Mouse (Mus musculus): ENCODE results near the gene Adcy1. TPM values are rescaled to one million over a fixed set of nuclear protein-coding genes. Genes with fewer than 3 reads are reported as not detected.

The Adcy1 gene
- polyA plus RNA-seq, 1 experiment from 2014 or later, result 1.1 TPM

GRCm38 (mm10) chr11:7149471-7149870 lies 86.2 kb downstream of the Adcy1 start:
- 67% methylated on average over 7 of the region's 7 CpGs for WGBS
- no peak for ATAC-seq (replicated peaks; ENCODE audit: extremely low read depth, insufficient read depth, low FRiP score)
- Histone ChIP-seq H3K4me3 (ENCODE audit: low read length) (no peak overlapping the region), H3K9me3 (replicated peaks; ENCODE audit: control insufficient read depth, low read length) (no peaks in the 10 kb centered on the region), H3K4me2 (ENCODE audit: low read depth, low read length) (no peak overlapping the region), H3K9ac (ENCODE audit: low read length) (no peak overlapping the region), H3K27ac (ENCODE audit: low read length) (no peak overlapping the region), H3K36me3 (ENCODE audit: control insufficient read depth, insufficient read depth) (no peaks in the 10 kb centered on the region), H3K27me3 (ENCODE audit: control insufficient read depth, insufficient read depth, low read length) (no peaks in the 10 kb centered on the region), H3K4me1 (ENCODE audit: control insufficient read depth, insufficient read depth, low read length) (no peaks in the 10 kb centered on the region)

- H3K9ac ChIP-seq (ENCODE audit: low read length), result no peak overlapping the region
- no peak for ATAC-seq (replicated peaks; ENCODE audit: extremely low read depth, insufficient read depth, low FRiP score)
- 88% methylated on average over 8 of the region's 8 CpGs for whole genome bisulfite sequencing
Measured at GRCm38 (mm10) chr11:7150511-7150910, 87.2 kb downstream of the Adcy1 start.

GRCm38 (mm10) chr11:7152371-7152770 lies 89.1 kb downstream of the Adcy1 start:
- Histone ChIP-seq H3K27me3 (ENCODE audit: control insufficient read depth, insufficient read depth, low read length) (no peaks in the 10 kb centered on the region), H3K9ac (ENCODE audit: low read length) (no peak overlapping the region), H3K9me3 (replicated peaks; ENCODE audit: control insufficient read depth, low read length) (no peaks in the 10 kb centered on the region), H3K4me1 (ENCODE audit: control insufficient read depth, insufficient read depth, low read length) (no peaks in the 10 kb centered on the region), H3K36me3 (ENCODE audit: control insufficient read depth, insufficient read depth) (no peaks in the 10 kb centered on the region), H3K27ac (ENCODE audit: low read length) (no peak overlapping the region), H3K4me3 (ENCODE audit: low read length) (no peak overlapping the region), H3K4me2 (ENCODE audit: low read depth, low read length) (no peak overlapping the region)
- no peak for ATAC-seq (replicated peaks; ENCODE audit: extremely low read depth, insufficient read depth, low FRiP score)
- 92% methylated on average over 12 of the region's 12 CpGs for WGBS

More at GRCm38 (mm10) chr11:7150511-7150910, 87.2 kb downstream of the Adcy1 start:
- H3K9me3 ChIP-seq (replicated peaks; ENCODE audit: control insufficient read depth, low read length), result no peaks in the 10 kb centered on the region
- no peak overlapping the region for H3K4me2 ChIP-seq (ENCODE audit: low read depth, low read length)
- H3K4me3 ChIP-seq (ENCODE audit: low read length), result no peak overlapping the region
- H3K4me1 ChIP-seq (ENCODE audit: control insufficient read depth, insufficient read depth, low read length), result no peaks in the 10 kb centered on the region
- no peaks in the 10 kb centered on the region for H3K36me3 ChIP-seq (ENCODE audit: control insufficient read depth, insufficient read depth)
- no peaks in the 10 kb centered on the region for H3K27me3 ChIP-seq (ENCODE audit: control insufficient read depth, insufficient read depth, low read length)
- no peak overlapping the region for H3K27ac ChIP-seq (ENCODE audit: low read length)

GRCm38 (mm10) chr11:7153081-7153480 lies 89.8 kb downstream of the Adcy1 start:
- no peaks in the 10 kb centered on the region for H3K4me1 ChIP-seq (ENCODE audit: control insufficient read depth, insufficient read depth, low read length)
- H3K4me3 ChIP-seq (ENCODE audit: low read length), result no peak overlapping the region
- H3K9me3 ChIP-seq (replicated peaks; ENCODE audit: control insufficient read depth, low read length), result no peaks in the 10 kb centered on the region
- H3K27ac ChIP-seq (ENCODE audit: low read length), result no peak overlapping the region
- no peak overlapping the region for H3K4me2 ChIP-seq (ENCODE audit: low read depth, low read length)
- no peaks in the 10 kb centered on the region for H3K27me3 ChIP-seq (ENCODE audit: control insufficient read depth, insufficient read depth, low read length)
- 81% methylated on average over 8 of the region's 8 CpGs for WGBS
- ATAC-seq (replicated peaks; ENCODE audit: extremely low read depth, insufficient read depth, low FRiP score), result no peak
- no peak overlapping the region for H3K9ac ChIP-seq (ENCODE audit: low read length)
- no peaks in the 10 kb centered on the region for H3K36me3 ChIP-seq (ENCODE audit: control insufficient read depth, insufficient read depth)

- Histone ChIP-seq H3K36me3 (ENCODE audit: control insufficient read depth, insufficient read depth) (no peaks in the 10 kb centered on the region), H3K9me3 (replicated peaks; ENCODE audit: control insufficient read depth, low read length) (no peaks in the 10 kb centered on the region), H3K27ac (ENCODE audit: low read length) (no peak overlapping the region), H3K4me2 (ENCODE audit: low read depth, low read length) (no peak overlapping the region), H3K27me3 (ENCODE audit: control insufficient read depth, insufficient read depth, low read length) (no peaks in the 10 kb centered on the region), H3K4me1 (ENCODE audit: control insufficient read depth, insufficient read depth, low read length) (peaks cover 8% of the 10 kb centered on the region), H3K4me3 (ENCODE audit: low read length) (no peak overlapping the region), H3K9ac (ENCODE audit: low read length) (no peak overlapping the region)
- ATAC-seq (replicated peaks; ENCODE audit: extremely low read depth, insufficient read depth, low FRiP score), result no peak
- 57% methylated on average over 4 of the region's 4 CpGs for WGBS
Measured at GRCm38 (mm10) chr11:7156427-7156826, 93.1 kb downstream of the Adcy1 start.

GRCm38 (mm10) chr11:7158196-7158595 lies 94.9 kb downstream of the Adcy1 start:
- H3K9me3 ChIP-seq (replicated peaks; ENCODE audit: control insufficient read depth, low read length), result no peaks in the 10 kb centered on the region
- H3K27me3 ChIP-seq (ENCODE audit: control insufficient read depth, insufficient read depth, low read length), result no peaks in the 10 kb centered on the region
- 82% methylated on average over 6 of the region's 6 CpGs for WGBS
- no peak overlapping the region for H3K9ac ChIP-seq (ENCODE audit: low read length)
- peaks cover 8% of the 10 kb centered on the region for H3K4me1 ChIP-seq (ENCODE audit: control insufficient read depth, insufficient read depth, low read length)
- H3K4me2 ChIP-seq (ENCODE audit: low read depth, low read length), result no peak overlapping the region
- H3K27ac ChIP-seq (ENCODE audit: low read length), result no peak overlapping the region
- no peaks in the 10 kb centered on the region for H3K36me3 ChIP-seq (ENCODE audit: control insufficient read depth, insufficient read depth)
- no peak overlapping the region for H3K4me3 ChIP-seq (ENCODE audit: low read length)
- no peak for ATAC-seq (replicated peaks; ENCODE audit: extremely low read depth, insufficient read depth, low FRiP score)

- no peak overlapping the region for H3K4me2 ChIP-seq (ENCODE audit: low read depth, low read length)
- WGBS, result 52% methylated on average over 6 of the region's 6 CpGs
- no peaks in the 10 kb centered on the region for H3K36me3 ChIP-seq (ENCODE audit: control insufficient read depth, insufficient read depth)
- H3K9ac ChIP-seq (ENCODE audit: low read length), result no peak overlapping the region
- peaks cover 8% of the 10 kb centered on the region for H3K4me1 ChIP-seq (ENCODE audit: control insufficient read depth, insufficient read depth, low read length)
- H3K27me3 ChIP-seq (ENCODE audit: control insufficient read depth, insufficient read depth, low read length), result no peaks in the 10 kb centered on the region
- peak overlapping the region; percentile 40 for H3K27ac ChIP-seq (ENCODE audit: low read length)
- no peak overlapping the region for H3K4me3 ChIP-seq (ENCODE audit: low read length)
- no peak for ATAC-seq (replicated peaks; ENCODE audit: extremely low read depth, insufficient read depth, low FRiP score)
- H3K9me3 ChIP-seq (replicated peaks; ENCODE audit: control insufficient read depth, low read length), result no peaks in the 10 kb centered on the region
Measured at GRCm38 (mm10) chr11:7160146-7160545, 96.9 kb downstream of the Adcy1 start.

- peak overlapping the region; percentile 40 for H3K27ac ChIP-seq (ENCODE audit: low read length)
- ATAC-seq (replicated peaks; ENCODE audit: extremely low read depth, insufficient read depth, low FRiP score), result peak; percentile 56; the same call in 1 of the 2 replicates
Measured at GRCm38 (mm10) chr11:7160637-7161101, 97.4 kb downstream of the Adcy1 start.

GRCm38 (mm10) chr11:7161502-7162174 lies 98.3 kb downstream of the Adcy1 start:
- no peak overlapping the region for H3K4me3 ChIP-seq (ENCODE audit: low read length)
- no peaks in the 10 kb centered on the region for H3K27me3 ChIP-seq (ENCODE audit: control insufficient read depth, insufficient read depth, low read length)
- H3K36me3 ChIP-seq (ENCODE audit: control insufficient read depth, insufficient read depth), result no peaks in the 10 kb centered on the region
- no peak overlapping the region for H3K27ac ChIP-seq (ENCODE audit: low read length)
- no peak overlapping the region for H3K4me2 ChIP-seq (ENCODE audit: low read depth, low read length)
- no peak overlapping the region for H3K9ac ChIP-seq (ENCODE audit: low read length)
- 70% methylated on average over 8 of the region's 8 CpGs for WGBS
- ATAC-seq (replicated peaks; ENCODE audit: extremely low read depth, insufficient read depth, low FRiP score), result peak; percentile 49; the same call in 1 of the 2 replicates
- peaks cover 8% of the 10 kb centered on the region for H3K4me1 ChIP-seq (ENCODE audit: control insufficient read depth, insufficient read depth, low read length)
- no peaks in the 10 kb centered on the region for H3K9me3 ChIP-seq (replicated peaks; ENCODE audit: control insufficient read depth, low read length)

More at GRCm38 (mm10) chr11:7160637-7161101, 97.4 kb downstream of the Adcy1 start:
- Histone ChIP-seq H3K4me2 (ENCODE audit: low read depth, low read length) (no peak overlapping the region), H3K36me3 (ENCODE audit: control insufficient read depth, insufficient read depth) (no peaks in the 10 kb centered on the region), H3K9ac (ENCODE audit: low read length) (no peak overlapping the region), H3K4me1 (ENCODE audit: control insufficient read depth, insufficient read depth, low read length) (peaks cover 8% of the 10 kb centered on the region), H3K4me3 (ENCODE audit: low read length) (no peak overlapping the region), H3K9me3 (replicated peaks; ENCODE audit: control insufficient read depth, low read length) (no peaks in the 10 kb centered on the region), H3K27me3 (ENCODE audit: control insufficient read depth, insufficient read depth, low read length) (no peaks in the 10 kb centered on the region)
- 47% methylated on average over 4 of the region's 4 CpGs for WGBS
